Mouse (Mus musculus) midbrain, embryonic 12.5 days (tissue): ENCODE measurements around the gene Suclg1. TPM values are rescaled to one million over a fixed set of nuclear protein-coding genes. Genes with fewer than 3 reads are reported as not detected.

Experiments
- ATAC-seq: fragments of 200-750 bp; cut with Nextera tagmentation; 2 replicates; pipeline ENCODE4 v1.8.0; 2017; ENCODE audit warnings: low read depth, moderate TSS enrichment, moderate library complexity; ENCODE audit not compliant: low FRiP score
- H3K27ac ChIP-seq: fragments of 300-500 bp; sonication (generic); replicated peaks from 2 replicates; pipeline ENCODE4 v1.5.1; 2016; ENCODE audit warnings: mild to moderate bottlenecking
- H3K27me3 ChIP-seq: fragments of 300-500 bp; sonication (generic); 2 replicates; pipeline ENCODE4 v1.6.1; 2016; ENCODE audit warnings: mild to moderate bottlenecking
- H3K36me3 ChIP-seq: fragments of 300-500 bp; sonication (generic); 2 replicates; pipeline ENCODE4 v1.6.1; 2016
- H3K4me1 ChIP-seq: fragments of 300-500 bp; sonication (generic); 2 replicates; pipeline ENCODE4 v1.6.1; 2016
- H3K4me2 ChIP-seq: fragments of 300-500 bp; sonication (generic); replicated peaks from 2 replicates; pipeline ENCODE4 v1.6.1; 2016; ENCODE audit warnings: mild to moderate bottlenecking, moderate library complexity
- H3K4me3 ChIP-seq: fragments of 300-500 bp; sonication (generic); 2 replicates; pipeline ENCODE4 v1.5.1; 2016; ENCODE audit warnings: mild to moderate bottlenecking
- H3K9ac ChIP-seq: fragments of 300-500 bp; sonication (generic); replicated peaks from 2 replicates; pipeline ENCODE4 v1.6.1; 2016; ENCODE audit warnings: mild to moderate bottlenecking, moderate library complexity
- H3K9me3 ChIP-seq: fragments of 300-500 bp; sonication (generic); 2 replicates; pipeline ENCODE4 v1.6.1; 2016; ENCODE audit warnings: mild to moderate bottlenecking
- WGBS: fragments of 180-500 bp; shearing (Covaris S2); methylation state at CpG from one replicate; pipeline ENCODE4 v1.1.7; 2016; 5-methylcytosine and 5-hydroxymethylcytosine counted together
- polyA plus RNA-seq: library from polyadenylated mRNA; unstranded; fragments of >200 nt; fragmentation: Nextera tagmentation; extraction: Ambion mirVana; gene quantifications from 2 replicates; pipeline ENCODE4 v1.2.1, GENCODE M21; 2016

Suclg1 gene
- polyA plus RNA-seq = 138 and 144 TPM in 2 replicates

DNA sequence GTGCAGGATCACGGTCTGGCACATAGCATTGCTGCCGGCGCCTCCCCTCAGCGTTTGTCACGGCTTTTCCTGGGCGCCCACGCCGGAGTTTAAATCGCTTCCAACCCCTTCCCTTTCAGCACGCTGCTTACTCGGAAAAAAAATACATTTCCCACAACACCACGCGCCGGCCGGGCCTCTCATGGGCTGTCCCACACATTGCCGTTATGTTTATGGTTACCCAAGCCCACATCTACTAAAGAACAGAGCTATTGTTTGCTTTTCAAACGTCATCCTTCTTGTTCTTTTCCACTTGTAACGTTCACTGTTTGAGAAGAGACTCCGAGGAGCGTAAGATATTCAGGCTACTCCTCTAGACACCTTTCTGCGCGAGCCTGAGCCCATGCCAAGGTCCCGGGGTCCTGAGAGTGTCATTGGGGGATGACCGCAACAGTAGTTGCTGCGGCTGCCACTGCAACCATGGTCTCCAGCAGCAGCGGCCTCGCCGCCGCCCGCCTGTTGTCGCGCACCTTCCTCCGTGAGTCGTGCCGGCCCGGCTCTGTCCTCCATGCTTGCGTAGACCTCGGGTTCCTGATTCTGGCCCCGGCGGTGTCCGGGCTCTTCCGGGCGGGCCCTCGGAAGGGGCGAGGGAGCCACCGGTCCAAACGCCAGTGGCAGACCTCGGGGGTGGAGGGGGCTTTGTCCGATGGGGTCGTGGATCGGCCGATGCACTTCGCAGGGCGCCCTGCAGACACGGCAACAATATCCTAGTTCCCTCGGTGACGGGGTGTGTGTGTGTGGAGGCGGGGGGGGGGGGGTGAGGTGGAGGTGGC lies at the start of gene Suclg1:
Gene Suclg1, plus strand, starts transcription at position 146 of the 812 bp plus-strand sequence.
- Histone ChIP-seq H3K27ac (peak within 1 kb of the TSS; percentile 58), H3K9me3 (no peaks in the 10 kb centered on the region), H3K9ac (peak within 1 kb of the TSS; percentile 96), H3K4me2 (peak within 1 kb of the TSS; percentile 70), H3K4me3 (peak within 1 kb of the TSS; percentile 93), H3K27me3 (no peaks in the 10 kb centered on the region), H3K36me3 (no peaks in the 10 kb centered on the region), H3K4me1 (peaks cover 13% of the 10 kb centered on the region)
- peak; percentile 96 for ATAC-seq
- 1% methylated on average over 58 of the region's 58 CpGs for WGBS

DNA sequence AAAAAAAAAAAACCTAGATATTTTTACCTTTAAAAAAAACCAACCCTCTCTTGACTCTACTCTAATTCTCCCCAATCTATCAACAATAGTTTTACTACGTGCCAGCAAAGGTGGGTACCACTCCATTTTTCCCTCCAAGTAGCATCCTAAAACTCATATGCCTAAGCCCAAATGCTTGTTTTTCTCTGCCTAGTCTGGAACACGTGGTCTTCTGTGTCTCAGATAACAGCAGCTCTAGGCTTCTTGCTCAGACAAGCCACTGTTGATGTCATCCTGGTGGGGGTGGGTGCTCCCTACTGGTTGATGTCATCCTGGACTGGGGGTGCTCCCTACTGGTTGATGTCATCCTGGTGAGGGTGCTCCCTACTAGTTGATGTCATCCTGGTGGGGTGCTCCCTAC lies 44.5 kb upstream of the Suclg1 start:
- WGBS = 79% methylated on average over 2 of the region's 2 CpGs

DNA sequence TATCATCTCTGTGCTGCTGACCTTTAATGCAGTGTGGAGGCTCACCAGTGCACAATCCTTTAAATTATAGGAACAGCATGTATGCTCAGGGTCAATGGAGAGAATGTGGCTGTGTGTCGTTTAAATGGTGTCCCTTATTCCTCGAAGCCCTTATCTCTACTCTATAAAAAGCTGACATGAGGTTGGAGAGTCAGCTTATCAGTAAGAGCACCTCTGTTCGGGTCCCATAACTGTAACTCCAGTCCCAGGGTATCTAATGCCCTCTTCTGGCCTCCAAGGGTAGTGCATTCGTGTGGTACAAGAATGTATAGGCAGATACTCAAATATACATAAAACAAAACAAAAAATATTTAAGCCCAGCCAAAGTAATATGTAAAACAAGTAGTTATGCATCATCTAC lies 43.2 kb upstream of the Suclg1 start:
- no peak overlapping the region for H3K9ac ChIP-seq
- 85% methylated on average over 4 of the region's 4 CpGs for WGBS
- no peaks in the 10 kb centered on the region for H3K27me3 ChIP-seq
- H3K4me1 ChIP-seq = no peaks in the 10 kb centered on the region
- no peak for ATAC-seq
- H3K36me3 ChIP-seq = no peaks in the 10 kb centered on the region
- no peak overlapping the region for H3K4me2 ChIP-seq
- H3K27ac ChIP-seq = no peak overlapping the region
- H3K9me3 ChIP-seq = no peaks in the 10 kb centered on the region
- no peak overlapping the region for H3K4me3 ChIP-seq

More for the DNA sequence above, 44.5 kb upstream of the Suclg1 start:
- H3K9ac ChIP-seq = no peak overlapping the region
- no peak overlapping the region for H3K4me2 ChIP-seq
- H3K27me3 ChIP-seq = no peaks in the 10 kb centered on the region
- ATAC-seq = no peak
- H3K4me3 ChIP-seq = no peak overlapping the region
- H3K9me3 ChIP-seq = no peaks in the 10 kb centered on the region
- H3K27ac ChIP-seq = no peak overlapping the region
- H3K4me1 ChIP-seq = no peaks in the 10 kb centered on the region
- no peaks in the 10 kb centered on the region for H3K36me3 ChIP-seq

DNA sequence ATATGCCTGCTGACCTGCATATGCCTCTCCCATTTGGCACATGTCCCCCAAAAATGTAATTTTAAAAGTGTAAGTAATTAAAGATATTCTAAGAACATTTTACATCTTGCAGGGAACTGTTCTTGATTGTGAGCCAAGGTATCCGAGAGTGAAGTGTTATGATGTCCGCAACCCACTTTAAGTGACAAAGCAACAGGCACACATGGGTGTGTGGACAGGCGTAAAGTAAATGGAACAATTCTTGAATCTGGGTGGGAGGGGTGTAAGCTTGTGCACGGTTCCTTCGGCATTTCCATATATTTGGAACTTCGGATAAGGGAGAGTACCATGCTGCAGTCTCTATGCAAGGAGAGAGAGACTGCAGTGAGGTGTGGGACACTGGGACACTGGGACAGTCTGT lies 38.6 kb upstream of the Suclg1 start:
- Histone ChIP-seq H3K4me1 (no peaks in the 10 kb centered on the region), H3K9ac (no peak overlapping the region), H3K27ac (no peak overlapping the region), H3K9me3 (no peaks in the 10 kb centered on the region), H3K36me3 (no peaks in the 10 kb centered on the region), H3K4me3 (no peak overlapping the region), H3K4me2 (no peak overlapping the region), H3K27me3 (no peaks in the 10 kb centered on the region)
- ATAC-seq = no peak
- WGBS = 89% methylated on average over 6 of the region's 6 CpGs

DNA sequence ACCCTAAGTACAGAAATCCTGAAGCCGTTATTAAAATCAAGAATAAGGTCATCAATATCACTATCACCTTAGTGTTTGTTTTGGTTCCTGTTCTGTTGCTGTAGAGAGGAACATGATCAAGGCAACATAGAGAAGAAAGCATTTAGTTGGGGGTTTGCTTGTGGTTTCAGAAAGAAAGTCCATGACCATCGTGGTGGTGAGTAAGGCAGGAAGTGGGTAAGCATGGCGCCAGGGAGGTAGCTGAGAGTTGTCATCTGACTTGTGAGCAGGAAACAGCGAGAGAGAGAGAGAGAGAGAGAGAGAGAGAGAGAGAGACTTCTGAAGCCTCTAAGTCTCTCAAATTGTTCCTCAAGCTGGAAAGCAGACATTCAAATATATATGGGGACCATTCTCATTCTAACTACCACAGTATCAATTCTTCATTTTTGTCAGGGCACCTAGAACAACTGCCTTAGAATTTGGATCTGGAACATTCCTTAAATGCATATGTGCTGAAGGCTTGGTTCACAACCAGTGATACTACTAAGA lies 37.7 kb upstream of the Suclg1 start:
- Histone ChIP-seq H3K4me2 (no peak overlapping the region), H3K4me1 (no peaks in the 10 kb centered on the region), H3K27ac (no peak overlapping the region), H3K36me3 (no peaks in the 10 kb centered on the region), H3K9me3 (no peaks in the 10 kb centered on the region), H3K27me3 (no peaks in the 10 kb centered on the region), H3K4me3 (no peak overlapping the region), H3K9ac (no peak overlapping the region)
- 88% methylated on average over 4 of the region's 4 CpGs for WGBS
- no peak for ATAC-seq

DNA sequence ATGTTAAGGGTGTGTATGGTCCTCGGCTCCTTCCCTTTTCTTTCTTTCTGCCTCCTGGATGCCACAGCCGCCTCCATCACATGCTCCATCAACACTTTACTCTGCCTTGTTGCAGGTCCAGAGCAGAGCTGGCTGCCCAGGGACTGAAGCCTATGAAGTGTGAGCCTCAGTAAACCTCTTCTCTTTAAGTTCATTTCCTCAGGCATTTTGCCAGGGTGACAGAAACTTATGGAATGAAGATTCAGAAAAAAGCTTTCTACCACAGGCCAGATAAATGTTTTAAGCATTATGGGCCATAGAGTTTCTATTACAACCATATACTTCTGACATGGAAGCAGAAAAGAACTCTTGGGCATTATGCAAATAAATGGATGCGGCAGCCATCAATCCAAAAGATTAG lies 37.1 kb upstream of the Suclg1 start:
- 83% methylated on average over 3 of the region's 3 CpGs for WGBS
- Histone ChIP-seq H3K9ac (no peak overlapping the region), H3K27me3 (no peaks in the 10 kb centered on the region), H3K9me3 (no peaks in the 10 kb centered on the region), H3K4me2 (no peak overlapping the region), H3K4me3 (no peak overlapping the region), H3K27ac (no peak overlapping the region), H3K36me3 (no peaks in the 10 kb centered on the region), H3K4me1 (no peaks in the 10 kb centered on the region)
- no peak for ATAC-seq

DNA sequence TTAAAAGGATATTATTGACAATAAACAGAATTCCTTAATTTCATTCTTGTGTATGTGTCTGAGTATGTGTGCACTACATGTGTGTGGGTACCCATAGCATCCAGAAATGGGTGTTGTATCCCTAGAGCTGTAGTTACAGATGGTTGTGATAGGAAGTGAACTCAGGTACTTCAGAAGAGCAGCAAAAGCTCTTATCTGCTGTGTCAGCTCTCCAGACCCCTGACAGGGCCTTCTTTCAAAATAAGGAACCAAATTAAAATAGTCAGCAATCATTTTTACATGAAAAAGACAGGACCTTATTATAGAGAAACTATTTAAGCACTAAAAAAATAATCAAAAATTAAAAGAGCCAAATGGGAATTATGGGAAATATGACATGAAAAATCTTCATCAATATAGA lies 36.6 kb upstream of the Suclg1 start:
- no peak overlapping the region for H3K9ac ChIP-seq
- H3K4me1 ChIP-seq = no peaks in the 10 kb centered on the region
- no peaks in the 10 kb centered on the region for H3K27me3 ChIP-seq
- no peak overlapping the region for H3K4me3 ChIP-seq
- H3K9me3 ChIP-seq = no peaks in the 10 kb centered on the region
- no peak for ATAC-seq
- no peak overlapping the region for H3K4me2 ChIP-seq
- no peak overlapping the region for H3K27ac ChIP-seq
- no peaks in the 10 kb centered on the region for H3K36me3 ChIP-seq

DNA sequence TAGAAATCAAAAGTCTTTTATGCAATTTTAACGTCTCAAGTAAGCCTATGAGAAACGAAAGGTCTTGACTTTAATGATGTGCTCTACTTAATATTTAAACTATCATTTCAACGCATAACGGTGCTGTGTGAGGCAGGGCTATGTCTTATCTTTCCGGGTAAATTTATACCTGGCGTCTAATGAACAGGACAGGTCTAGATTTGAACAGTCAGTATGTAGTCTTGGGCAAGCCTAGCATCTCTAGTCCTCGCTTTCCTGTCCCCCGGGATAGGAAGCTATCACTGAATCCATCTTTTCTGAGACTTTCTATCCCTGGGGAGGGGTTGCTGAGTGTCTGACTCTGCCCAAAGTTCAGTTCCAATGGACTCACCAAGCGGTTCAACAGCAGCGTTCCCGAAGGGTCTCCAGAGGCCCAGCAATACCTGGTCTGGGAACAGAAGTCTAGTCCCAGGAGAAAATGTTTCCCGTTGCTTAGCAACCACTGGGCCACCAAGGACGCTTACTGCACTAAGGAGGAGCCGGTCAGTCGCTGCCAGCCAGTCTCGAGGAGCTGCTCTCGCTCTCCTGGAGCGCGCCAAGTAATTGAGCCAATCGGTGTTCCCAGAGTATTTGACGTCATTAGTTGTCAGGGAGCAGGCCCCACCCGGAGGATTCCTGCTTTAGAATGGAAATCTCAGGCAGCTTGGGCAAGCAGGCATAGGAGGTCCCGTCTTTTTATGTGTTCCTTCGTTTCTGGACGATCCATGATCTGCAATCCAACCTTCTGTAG lies 26.8 kb upstream of the Suclg1 start, which contains the start of gene Dnah6:
Gene Dnah6, minus strand, starts transcription at position 463 of the 769 bp plus-strand sequence.
- Histone ChIP-seq H3K27ac (no peak within 1 kb of the TSS), H3K9me3 (no peaks in the 10 kb centered on the region), H3K9ac (0 out of 2 replicates have a peak within 1 kb of the TSS, but pooled peaks have one; percentile 25), H3K4me3 (peak within 1 kb of the TSS; percentile 39), H3K27me3 (no peaks in the 10 kb centered on the region), H3K36me3 (no peaks in the 10 kb centered on the region), H3K4me1 (no peaks in the 10 kb centered on the region), H3K4me2 (peak within 1 kb of the TSS; percentile 60)
- 35% methylated on average over 25 of the region's 25 CpGs for WGBS
- ATAC-seq = peak; percentile 100

DNA sequence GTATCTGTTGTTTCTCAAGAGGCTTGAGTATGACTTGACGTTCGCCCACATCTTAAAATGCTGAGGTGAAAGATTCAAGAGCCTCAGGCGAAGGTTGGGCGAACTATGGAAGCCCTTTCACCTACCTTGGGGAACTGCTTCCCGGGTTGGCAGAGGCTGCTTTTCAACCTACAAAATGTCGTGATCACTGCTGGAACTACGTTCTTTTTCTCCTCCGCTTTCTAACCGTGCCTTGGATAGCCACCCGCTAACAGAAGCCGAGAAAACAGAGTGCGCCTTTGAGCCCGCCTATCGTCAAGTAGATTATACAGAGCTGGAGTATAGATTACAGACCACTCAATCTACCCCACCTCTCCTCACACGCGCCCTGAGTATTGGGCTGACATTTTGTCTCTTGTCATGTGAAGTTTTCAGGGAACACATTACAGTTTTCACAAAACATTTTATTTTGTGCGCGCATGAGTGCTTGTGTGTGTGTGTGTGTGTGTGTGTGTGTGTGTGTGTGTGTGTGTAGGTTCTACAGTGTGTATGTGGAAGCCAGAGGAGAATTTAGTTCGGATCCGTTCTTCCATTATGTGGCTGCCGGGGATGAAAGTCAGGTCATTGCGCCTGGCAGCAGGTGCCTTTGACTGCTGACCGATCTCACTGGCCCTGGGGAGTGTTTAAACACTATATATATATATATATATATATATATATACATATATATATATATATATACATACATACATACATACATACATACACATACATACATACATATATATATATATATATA lies 26.0 kb upstream of the Suclg1 start:
- Histone ChIP-seq H3K4me1 (no peaks in the 10 kb centered on the region), H3K27me3 (no peaks in the 10 kb centered on the region), H3K4me3 (peak overlapping the region; percentile 39), H3K36me3 (no peaks in the 10 kb centered on the region), H3K4me2 (peak overlapping the region; percentile 60), H3K27ac (no peak overlapping the region), H3K9ac (0 out of 2 replicates have a peak overlapping the region, but pooled peaks have one; percentile 25), H3K9me3 (no peaks in the 10 kb centered on the region)
- ATAC-seq = peak; percentile 63
- WGBS = 37% methylated on average over 22 of the region's 23 CpGs

DNA sequence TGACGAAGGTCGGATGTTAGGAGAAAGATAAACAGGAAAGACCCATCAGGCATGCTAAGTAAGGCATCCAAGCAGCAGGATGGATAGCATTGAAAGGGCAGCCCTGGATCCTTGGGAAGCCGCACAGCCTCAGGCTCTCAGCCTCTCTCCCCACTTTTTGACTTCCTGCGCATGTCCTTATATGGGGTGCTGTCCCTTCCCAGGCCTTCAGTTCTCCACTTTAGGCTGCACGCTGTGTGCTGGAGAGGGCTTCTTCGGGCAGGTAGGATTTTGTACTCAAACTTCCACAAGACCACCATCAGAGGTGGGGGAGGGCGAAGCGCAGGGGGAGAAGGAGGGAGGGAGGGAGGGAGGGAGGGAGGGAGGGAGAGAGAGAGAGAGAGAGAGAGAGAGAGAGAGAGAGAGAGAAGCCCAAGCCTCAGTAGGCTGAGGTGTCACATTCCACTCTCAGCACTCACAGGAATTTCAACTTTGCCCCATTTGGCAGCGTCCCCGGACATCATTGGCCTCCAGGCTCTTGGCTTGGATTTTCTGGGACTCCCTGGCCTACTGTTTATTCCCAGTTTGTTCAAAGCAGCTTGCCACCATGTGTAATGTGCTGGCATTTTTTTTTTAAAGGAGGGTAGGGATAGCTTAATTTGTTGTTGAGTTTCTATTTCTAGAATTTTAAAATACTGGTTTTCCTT lies 25.2 kb upstream of the Suclg1 start:
- H3K9ac ChIP-seq = no peak overlapping the region
- H3K27me3 ChIP-seq = no peaks in the 10 kb centered on the region
- 22% methylated on average over 10 of the region's 10 CpGs for WGBS
- H3K4me2 ChIP-seq = no peak overlapping the region
- no peak overlapping the region for H3K27ac ChIP-seq
- H3K4me1 ChIP-seq = no peaks in the 10 kb centered on the region
- H3K4me3 ChIP-seq = no peak overlapping the region
- no peak for ATAC-seq
- no peaks in the 10 kb centered on the region for H3K36me3 ChIP-seq
- H3K9me3 ChIP-seq = no peaks in the 10 kb centered on the region
